Mouse (Mus musculus) heart, adult 2 months (tissue): ENCODE measurements around the gene 1700016D06Rik. TPM values are rescaled to one million over a fixed set of nuclear protein-coding genes. Genes with fewer than 3 reads are reported as not detected.

Experiments
- DNase-seq, 2 experiments: peaks; one replicate each; pipeline ENCODE4 v3.0.0; 2021
- H3K27ac ChIP-seq: fragments of 200-600 bp; 2 replicates; pipeline ENCODE4 v1.8.1; 2022
- H3K27me3 ChIP-seq: fragments of 200-500 bp; 2 replicates; pipeline ENCODE4 v1.6.1; 2012; ENCODE audit warnings: mild to moderate bottlenecking, low read length, inconsistent platforms, mixed read lengths; ENCODE audit not compliant: control insufficient read depth, insufficient read depth
- H3K36me3 ChIP-seq: fragments of 200-500 bp; 2 replicates; pipeline ENCODE4 v1.6.1; 2012; ENCODE audit warnings: low read length, inconsistent platforms; ENCODE audit not compliant: control insufficient read depth, insufficient read depth
- H3K4me1 ChIP-seq: fragments of 200-500 bp; 2 replicates; pipeline ENCODE4 v1.6.1; 2011; ENCODE audit warnings: low read length; ENCODE audit not compliant: control insufficient read depth, insufficient read depth
- H3K4me3 ChIP-seq: fragments of 200-600 bp; 2 replicates; pipeline ENCODE4 v1.8.1; 2022
- H3K79me2 ChIP-seq: fragments of 200-500 bp; replicated peaks from 2 replicates; pipeline ENCODE4 v1.6.1; 2012; ENCODE audit warnings: mild to moderate bottlenecking, inconsistent platforms, low read length, moderate library complexity, mixed read lengths; ENCODE audit not compliant: control insufficient read depth, insufficient read depth
- H3K9ac ChIP-seq: fragments of 200-500 bp; 2 replicates; pipeline ENCODE4 v1.6.1; 2012; ENCODE audit warnings: low read depth, mild to moderate bottlenecking, control low read depth, inconsistent platforms, low read length, mixed read lengths
- CTCF ChIP-seq: fragments of 200-600 bp; IDR thresholded peaks from 2 replicates; pipeline ENCODE4 v1.8.1; 2022; ENCODE audit warnings: antibody characterized with exemption, mild to moderate bottlenecking, moderate library complexity
- EP300 ChIP-seq: fragments of 200-500 bp; IDR thresholded peaks from 2 replicates; pipeline ENCODE4 v1.6.1; 2011; ENCODE audit warnings: low read depth, low read length, control low read depth; ENCODE audit not compliant: insufficient read depth
- POLR2A ChIP-seq: fragments of 200-500 bp; IDR thresholded peaks from 2 replicates; pipeline ENCODE4 v1.6.1; 2011; ENCODE audit warnings: mild to moderate bottlenecking, low read depth, low read length, control low read depth; ENCODE audit not compliant: insufficient read depth
- WGBS: fragments of 180-500 bp; shearing (Covaris S2); methylation state at CpG from one replicate; pipeline ENCODE4 v1.1.7; 2018; 5-methylcytosine and 5-hydroxymethylcytosine counted together
- intact Hi-C: fragments of 180-260 bp; cut with DNase I; formaldehyde crosslinking; loops from one replicate; pipeline ENCODE4 v1.15.1; 2025
- long read RNA-seq: library from polyadenylated mRNA; stranded (forward); transcript quantifications from one replicate; pipeline ENCODE4 v2.0.0, GENCODE M21; 2021
- polyA plus RNA-seq: library from polyadenylated mRNA; depleted of rRNA; stranded (reverse); fragments of >200 nt; gene quantifications from 2 replicates; pipeline ENCODE4 v1.2.3, GENCODE M21; 2012; rRNA removed
- total RNA-seq, 2 experiments: library from RNA; stranded (reverse); gene quantifications; 2 replicates each; pipeline ENCODE4 v1.2.3; 2021

Gene 1700016D06Rik
- not detected for total RNA-seq
- polyA plus RNA-seq = not detected in 2 replicates
- long read RNA-seq = 0 reads

DNA sequence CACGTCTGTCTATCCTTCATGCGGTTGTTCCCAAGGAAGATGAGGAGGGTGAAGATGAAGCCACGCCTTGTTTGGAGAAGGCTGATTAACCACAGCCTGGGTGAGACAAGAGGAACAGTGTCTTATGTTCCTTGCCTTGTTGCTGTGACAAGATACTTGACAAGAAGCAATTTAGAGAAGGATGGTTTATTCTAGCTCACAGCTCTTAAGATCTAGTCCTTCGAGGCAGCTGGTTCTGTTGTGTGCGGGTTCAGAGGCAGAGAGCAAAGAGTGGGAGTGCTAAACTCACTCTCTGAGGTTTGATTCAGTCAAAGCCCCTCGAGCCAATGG lies at the start of gene 1700016D06Rik:
TSS of gene 1700016D06Rik (minus strand) at position 31 of the 330 bp plus-strand sequence.
- no peak for TF ChIP-seq POLR2A
- no peak for TF ChIP-seq CTCF
- no peak for TF ChIP-seq EP300
- H3K27ac ChIP-seq = no peak within 1 kb of the TSS; the same call in 1 of the 2 replicates
- H3K79me2 ChIP-seq = no peaks in the 10 kb centered on the region
- no peaks in the 10 kb centered on the region for H3K27me3 ChIP-seq
- H3K36me3 ChIP-seq = no peaks in the 10 kb centered on the region
- intact Hi-C loops = loop anchor here (2.0 to 10.0 kb wide), 5 partner anchors 69 to 246 kb away; partner anchors contain the start of gene Cars2
- DNase-seq = no peak
- H3K9ac ChIP-seq = no peak within 1 kb of the TSS
- 60% methylated on average over 6 of the region's 6 CpGs for WGBS
- no peaks in the 10 kb centered on the region for H3K4me1 ChIP-seq
- H3K4me3 ChIP-seq = no peak within 1 kb of the TSS

- no peaks in the 10 kb centered on the region for H3K79me2 ChIP-seq
- H3K27me3 ChIP-seq = no peaks in the 10 kb centered on the region
- H3K27ac ChIP-seq = peak overlapping the region; percentile 60
- no peaks in the 10 kb centered on the region for H3K36me3 ChIP-seq
- no peak for TF ChIP-seq EP300
- no peak for TF ChIP-seq CTCF
- TF ChIP-seq POLR2A = no peak
- DNase-seq = peak in 1 of 2 experiments; percentile 32
- peaks cover 3% of the 10 kb centered on the region; the same call in 1 of the 2 replicates for H3K4me1 ChIP-seq
- intact Hi-C loops = no loop called here
- 21% methylated on average over 6 of the region's 6 CpGs for WGBS
- H3K4me3 ChIP-seq = no peak overlapping the region
- H3K9ac ChIP-seq = no peak overlapping the region
Measured at GRCm38 (mm10) chr8:11749472-11749871, 48.6 kb upstream of the 1700016D06Rik start.

GRCm38 (mm10) chr8:11746850-11747600 lies 46.2 kb upstream of the 1700016D06Rik start:
- no peaks in the 10 kb centered on the region for H3K79me2 ChIP-seq
- peak overlapping the region; percentile 69 for H3K27ac ChIP-seq
- H3K4me3 ChIP-seq = no peak overlapping the region
- no peak overlapping the region for H3K9ac ChIP-seq
- no peaks in the 10 kb centered on the region for H3K27me3 ChIP-seq
- TF ChIP-seq POLR2A (no peak), EP300 (0 out of 2 replicates have a peak, but pooled peaks have one; percentile 36), CTCF (no peak)
- DNase-seq = peak; percentile 34 to 39
- H3K4me1 ChIP-seq = peaks cover 2% of the 10 kb centered on the region; the same call in 1 of the 2 replicates
- H3K36me3 ChIP-seq = no peaks in the 10 kb centered on the region
- 56% methylated on average over 11 of the region's 11 CpGs for WGBS
- intact Hi-C loops = no loop called here

DNA sequence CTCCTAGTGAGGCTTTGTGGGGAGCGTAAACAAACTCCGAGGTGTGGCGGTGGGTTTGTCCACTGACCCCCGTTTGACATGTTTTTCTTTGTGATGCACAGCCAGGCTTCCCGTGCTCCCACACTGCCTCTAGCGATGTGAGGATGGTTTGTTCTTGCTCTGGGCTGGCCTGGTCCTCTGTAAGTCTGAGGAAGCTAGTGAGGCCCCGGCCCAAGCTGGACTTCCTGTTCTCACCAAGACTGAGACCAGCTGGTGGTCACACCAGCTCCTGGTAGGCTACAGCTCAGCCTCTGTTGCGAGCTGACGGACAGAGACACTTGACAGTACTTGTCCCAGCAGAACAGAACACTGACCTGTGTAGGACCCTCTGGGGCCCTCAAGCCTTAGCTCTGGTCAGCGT lies 42.7 kb upstream of the 1700016D06Rik start:
- TF ChIP-seq CTCF (no peak), EP300 (no peak), POLR2A (no peak)
- Histone ChIP-seq H3K36me3 (no peaks in the 10 kb centered on the region), H3K79me2 (no peaks in the 10 kb centered on the region), H3K4me1 (peaks cover 2% of the 10 kb centered on the region; the same call in 1 of the 2 replicates), H3K27ac (no peak overlapping the region), H3K27me3 (no peaks in the 10 kb centered on the region), H3K9ac (no peak overlapping the region), H3K4me3 (no peak overlapping the region)
- DNase-seq = no peak
- intact Hi-C loops = no loop called here
- 50% methylated on average over 10 of the region's 10 CpGs for WGBS

- Histone ChIP-seq H3K4me3 (no peak overlapping the region), H3K9ac (no peak overlapping the region), H3K4me1 (no peaks in the 10 kb centered on the region; the same call in 1 of the 2 replicates), H3K79me2 (no peaks in the 10 kb centered on the region), H3K27me3 (no peaks in the 10 kb centered on the region), H3K36me3 (no peaks in the 10 kb centered on the region), H3K27ac (no peak overlapping the region)
- WGBS = 76% methylated on average over 2 of the region's 2 CpGs
- DNase-seq = no peak
- intact Hi-C loops = no loop called here
- TF ChIP-seq CTCF (no peak), EP300 (no peak), POLR2A (no peak)
Measured at GRCm38 (mm10) chr8:11740857-11741256, 40.0 kb upstream of the 1700016D06Rik start.

DNA sequence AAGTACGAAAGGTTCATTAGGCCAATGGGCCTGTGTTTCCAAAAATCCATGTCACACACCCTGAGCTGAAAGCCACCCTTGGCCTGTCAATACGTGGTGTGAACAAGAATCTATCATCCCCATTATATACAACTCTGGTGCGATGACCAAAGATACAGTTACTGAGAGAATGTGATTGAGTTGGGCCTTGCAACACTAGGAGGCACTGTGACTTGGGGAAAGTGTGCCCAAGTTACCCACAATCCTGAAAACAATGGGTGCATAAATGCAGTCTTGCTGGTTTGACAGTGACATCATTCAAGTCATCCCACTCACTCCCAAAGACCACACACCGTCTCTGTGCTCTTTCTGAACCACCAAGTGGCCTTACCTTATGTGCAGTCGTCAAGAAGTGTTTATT lies 38.2 kb upstream of the 1700016D06Rik start:
- WGBS = 79% methylated on average over 5 of the region's 5 CpGs
- H3K27ac ChIP-seq = no peak overlapping the region
- DNase-seq = no peak
- H3K4me3 ChIP-seq = no peak overlapping the region
- no peaks in the 10 kb centered on the region for H3K36me3 ChIP-seq
- no peaks in the 10 kb centered on the region for H3K27me3 ChIP-seq
- no peaks in the 10 kb centered on the region; the same call in 1 of the 2 replicates for H3K4me1 ChIP-seq
- intact Hi-C loops = no loop called here
- TF ChIP-seq POLR2A = no peak
- TF ChIP-seq CTCF = peak; percentile 18; the same call in 1 of the 2 replicates
- no peak overlapping the region for H3K9ac ChIP-seq
- H3K79me2 ChIP-seq = no peaks in the 10 kb centered on the region
